Mouse (Mus musculus) right cerebral cortex, postnatal 10 days (tissue): ENCODE measurements around the gene Il17rd.

Source experiments
- DNase-seq, 2 experiments: peaks; one replicate each; pipeline ENCODE4 v3.0.0; 2021; ENCODE audit warnings: low spot score in 2 of 2

The Il17rd gene

GRCm38 (mm10) chr14:27145171-27146045 lies 106.7 kb downstream of the Il17rd start:
- no peak for DNase-seq

- DNase-seq = no peak
These were observed 109.0 kb downstream of the Il17rd start for GRCm38 (mm10) chr14:27147726-27148125.

- no peak for DNase-seq
These were observed 110.7 kb downstream of the Il17rd start for GRCm38 (mm10) chr14:27149401-27149800.

- no peak for DNase-seq
These were observed 111.4 kb downstream of the Il17rd start for GRCm38 (mm10) chr14:27150011-27150640.

- DNase-seq = no peak
These were observed 112.7 kb downstream of the Il17rd start for GRCm38 (mm10) chr14:27151432-27151831.

GRCm38 (mm10) chr14:27155088-27155487 lies 116.3 kb downstream of the Il17rd start:
- DNase-seq = no peak

- no peak for DNase-seq
These were observed 117.3 kb downstream of the Il17rd start for GRCm38 (mm10) chr14:27156032-27156431.
